Mouse (Mus musculus) NIH3T3 (cell line): ENCODE data around the gene Ptpn4.

ENCODE experiments used
- DNase-seq: peaks from one replicate; pipeline ENCODE4 v3.0.0-alpha.2; 2012; ENCODE audit warnings: low read depth

The Ptpn4 gene

DNA sequence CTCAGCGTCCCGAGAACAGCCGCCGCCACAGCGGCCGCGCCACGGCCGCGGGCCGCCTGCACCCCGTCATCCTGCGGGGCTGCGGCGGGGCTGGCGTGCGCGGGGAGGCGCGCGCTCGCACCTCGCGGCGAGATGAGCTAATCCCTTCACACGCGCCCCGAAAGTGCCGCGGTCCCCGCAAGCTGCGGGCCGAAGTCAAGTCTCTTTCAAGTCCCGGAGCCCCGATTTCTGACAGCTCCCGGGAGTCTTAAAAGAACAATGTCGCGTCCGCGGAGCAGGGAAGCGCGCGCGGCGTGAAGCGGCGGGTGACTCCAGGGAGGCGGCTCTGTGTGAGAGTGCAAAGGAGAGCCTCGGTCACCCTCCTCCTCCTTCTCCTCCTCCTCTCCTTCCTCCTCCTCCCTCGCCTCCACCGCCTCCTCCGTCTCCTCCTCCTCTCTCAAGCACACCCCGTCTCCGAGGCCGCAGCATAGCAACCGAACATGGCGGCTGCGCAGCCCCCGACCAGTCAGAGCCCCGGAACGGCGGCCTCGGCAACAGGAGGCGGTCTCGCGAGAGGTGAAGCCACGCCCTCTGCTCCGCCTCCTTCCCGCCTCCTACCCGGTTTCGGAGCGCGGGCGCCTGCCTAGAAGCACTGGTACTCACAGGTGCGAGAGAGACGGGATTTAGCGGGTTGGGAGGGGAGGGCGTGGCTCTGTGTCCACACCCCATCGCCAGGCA lies at the start of gene Ptpn4:
Gene Ptpn4 (minus strand): TSS at position 579 of the 717 bp plus-strand sequence.
- DNase-seq: peak; percentile 99

DNA sequence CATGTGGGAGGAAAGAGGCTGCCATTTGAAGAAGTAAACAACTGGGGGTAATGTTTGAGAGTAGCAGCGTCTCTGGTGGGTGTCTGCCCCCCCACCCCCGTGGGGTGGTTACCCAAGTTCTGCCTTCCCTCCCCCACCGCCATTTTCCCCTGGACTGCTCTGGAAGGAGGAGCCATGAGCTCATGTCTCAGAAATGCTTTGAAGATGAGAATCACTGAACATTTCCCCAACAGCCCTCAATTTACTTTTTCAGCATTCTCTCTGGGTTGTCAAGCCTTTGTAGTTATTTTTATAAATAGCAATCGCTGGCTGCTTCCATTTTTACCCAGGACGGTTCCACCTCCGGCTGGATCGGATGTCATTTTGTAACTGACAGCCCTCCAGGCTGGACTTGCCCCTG lies 48.9 kb upstream of the Ptpn4 start:
- DNase-seq: peak; percentile 22

DNA sequence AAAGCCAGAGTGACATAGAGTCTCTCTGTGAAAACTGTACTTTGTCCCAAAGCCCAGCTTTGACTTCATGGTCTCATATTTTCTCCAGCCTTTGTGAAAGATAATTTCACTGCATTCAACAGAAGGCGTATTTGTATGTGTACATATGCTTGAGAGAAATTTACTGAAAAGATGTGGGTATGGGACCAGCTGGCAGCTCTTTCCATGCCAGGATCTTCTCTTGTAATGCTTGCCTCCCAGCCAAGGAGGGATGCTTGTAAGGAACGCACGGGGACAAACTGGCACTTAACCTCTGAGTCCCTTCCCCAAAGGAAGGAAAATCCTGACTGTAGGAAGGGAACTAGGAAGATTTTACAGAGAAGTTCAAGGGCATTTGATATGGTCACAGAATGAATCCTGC lies 46.9 kb upstream of the Ptpn4 start:
- no peak for DNase-seq

GRCm38 (mm10) chr1:119878909-119879308 lies 41.5 kb upstream of the Ptpn4 start:
- peak; percentile 54 for DNase-seq

DNA sequence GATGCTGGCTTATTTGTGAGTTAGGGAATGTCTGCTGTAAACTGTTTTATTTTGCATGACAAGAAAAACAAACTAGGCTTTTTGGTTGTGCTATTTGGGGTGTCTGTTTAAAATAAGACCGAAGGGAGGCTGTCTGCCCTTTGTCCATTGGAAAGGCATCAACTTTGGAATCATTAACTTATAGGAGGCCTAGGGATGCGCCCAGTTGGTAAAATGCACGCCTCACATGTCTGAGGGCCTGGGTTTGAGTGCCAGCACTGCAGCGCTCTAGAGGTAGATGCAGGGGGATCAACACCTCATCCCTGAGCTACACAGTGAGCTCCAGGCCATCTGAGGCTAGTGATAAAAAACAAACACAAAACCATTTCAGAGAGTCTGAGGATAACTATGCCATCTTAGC lies 40.1 kb upstream of the Ptpn4 start:
- DNase-seq: no peak

GRCm38 (mm10) chr1:119868395-119869161 lies 31.2 kb upstream of the Ptpn4 start:
- DNase-seq: no peak

- no peak for DNase-seq
These were observed 29.9 kb upstream of the Ptpn4 start for GRCm38 (mm10) chr1:119867300-119867699.

GRCm38 (mm10) chr1:119865311-119865710 lies 27.9 kb upstream of the Ptpn4 start:
- no peak for DNase-seq

DNA sequence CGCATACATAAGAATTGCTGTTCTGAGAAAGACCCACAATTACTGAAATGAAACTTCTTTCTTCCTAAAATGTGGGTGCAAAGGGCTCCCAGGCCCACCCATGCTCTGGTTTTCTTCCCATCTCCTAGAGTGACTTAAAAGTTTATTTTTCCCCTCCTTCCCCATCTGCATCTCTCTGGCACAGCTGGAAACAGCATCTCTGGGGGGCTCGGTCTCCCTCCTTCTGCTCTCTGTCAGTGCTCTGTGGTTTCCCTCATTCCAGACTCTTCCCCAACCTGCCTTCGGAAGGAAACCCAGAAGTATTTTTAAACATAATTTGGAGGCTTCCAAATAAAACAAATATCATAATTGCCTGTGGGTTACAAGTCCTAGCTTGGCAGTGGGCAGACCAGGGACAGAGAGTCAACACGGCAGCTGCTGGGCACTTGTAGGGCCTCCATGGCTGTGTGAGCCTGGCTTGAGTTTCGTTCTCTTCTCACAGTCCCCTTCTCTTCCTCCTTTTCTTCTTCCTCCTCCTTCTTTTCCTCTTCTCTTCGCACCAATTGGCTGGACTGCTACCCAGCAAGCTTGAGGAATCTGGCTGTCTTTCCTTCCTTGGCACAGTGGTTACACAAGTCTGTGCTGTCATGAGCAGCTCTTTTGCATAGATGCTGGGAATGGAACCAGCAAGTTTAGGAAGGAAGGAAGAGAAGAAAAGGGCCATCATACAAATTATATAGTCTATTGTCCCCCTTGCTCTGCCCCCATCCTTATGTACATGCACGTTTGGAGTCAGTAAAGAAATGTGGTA lies 26.3 kb upstream of the Ptpn4 start:
- peak; percentile 23 for DNase-seq

- DNase-seq: no peak
These were observed 22.2 kb upstream of the Ptpn4 start for GRCm38 (mm10) chr1:119859566-119859965.

DNA sequence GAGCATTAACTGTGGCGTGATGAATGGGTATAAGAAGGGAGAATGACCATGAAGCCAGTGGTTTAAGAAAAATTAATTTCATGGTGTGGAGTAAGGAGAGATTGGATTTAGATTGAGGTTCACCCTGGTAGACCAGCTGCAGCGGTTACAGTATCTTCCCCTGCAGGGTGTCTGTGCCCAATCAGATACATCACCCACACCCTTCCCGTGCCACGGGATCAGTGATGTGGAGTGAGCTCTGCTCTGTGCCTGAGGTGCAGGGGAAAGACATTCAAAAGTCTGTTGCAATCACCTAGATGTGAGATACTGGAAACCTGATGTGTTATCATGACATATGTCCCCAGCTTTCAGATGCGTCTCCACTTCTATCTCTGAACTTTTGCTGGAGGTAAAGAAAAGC lies 15.6 kb upstream of the Ptpn4 start:
- no peak for DNase-seq

DNA sequence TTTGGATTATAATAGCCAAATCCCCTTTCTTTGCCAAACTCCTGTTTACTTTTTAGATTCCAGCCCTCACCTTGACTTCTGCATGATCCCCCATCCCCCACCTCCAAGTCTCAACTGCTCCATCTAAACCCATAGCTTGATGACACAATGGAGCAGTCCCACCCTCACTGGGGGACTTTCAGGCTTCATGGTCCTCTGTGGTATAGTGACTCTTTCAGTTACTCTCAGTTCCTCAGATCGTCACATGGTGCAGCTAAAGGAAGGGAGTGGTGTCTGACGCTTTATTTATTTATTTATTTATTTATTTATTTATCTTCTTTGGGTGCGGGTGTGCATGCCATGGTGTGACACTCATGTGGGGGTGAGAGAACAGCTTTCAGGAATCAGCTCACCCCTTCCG lies 14.9 kb upstream of the Ptpn4 start:
- no peak for DNase-seq

GRCm38 (mm10) chr1:119849146-119849935 lies 11.9 kb upstream of the Ptpn4 start:
- no peak for DNase-seq

DNA sequence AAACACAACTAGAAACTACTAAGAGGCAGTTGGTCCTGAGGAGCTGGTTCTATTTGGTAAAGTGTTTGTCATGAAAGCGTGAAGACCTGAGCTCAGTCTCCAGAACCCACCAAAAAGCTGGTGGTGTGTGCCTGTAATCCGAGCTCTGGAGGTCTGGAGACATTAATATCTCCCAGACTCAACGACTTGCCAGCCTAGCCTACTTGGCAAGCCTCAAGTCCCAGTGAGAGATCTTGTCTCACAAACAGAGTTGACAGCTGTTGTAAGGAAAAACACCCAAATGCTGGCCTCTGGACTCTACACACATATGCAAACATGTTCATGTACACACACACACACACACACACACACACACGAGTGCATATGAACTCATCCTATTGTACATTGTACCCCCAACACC lies 7.9 kb upstream of the Ptpn4 start:
- no peak for DNase-seq

GRCm38 (mm10) chr1:119843121-119843520 lies 5.7 kb upstream of the Ptpn4 start:
- no peak for DNase-seq

DNA sequence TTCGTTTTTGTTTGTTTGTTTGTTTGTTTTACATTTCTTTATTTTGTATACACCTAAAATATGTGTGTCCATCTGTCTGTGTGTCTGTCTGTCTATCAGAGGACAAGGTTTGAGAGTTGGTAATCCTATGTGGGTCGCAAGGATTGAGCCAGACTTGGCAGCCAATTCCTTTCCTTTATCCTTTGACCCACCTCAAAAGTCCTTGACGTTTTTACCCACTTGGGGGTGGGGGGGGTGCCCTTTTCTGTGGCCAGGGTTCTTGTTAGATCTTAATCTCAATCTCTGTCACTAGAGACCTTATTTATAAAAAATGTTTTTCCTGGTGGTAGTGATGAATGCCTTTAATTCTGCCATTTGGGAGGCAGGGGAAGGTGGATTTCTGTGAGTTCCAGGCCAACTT lies 828 bp upstream of the Ptpn4 start:
- no peak for DNase-seq

DNA sequence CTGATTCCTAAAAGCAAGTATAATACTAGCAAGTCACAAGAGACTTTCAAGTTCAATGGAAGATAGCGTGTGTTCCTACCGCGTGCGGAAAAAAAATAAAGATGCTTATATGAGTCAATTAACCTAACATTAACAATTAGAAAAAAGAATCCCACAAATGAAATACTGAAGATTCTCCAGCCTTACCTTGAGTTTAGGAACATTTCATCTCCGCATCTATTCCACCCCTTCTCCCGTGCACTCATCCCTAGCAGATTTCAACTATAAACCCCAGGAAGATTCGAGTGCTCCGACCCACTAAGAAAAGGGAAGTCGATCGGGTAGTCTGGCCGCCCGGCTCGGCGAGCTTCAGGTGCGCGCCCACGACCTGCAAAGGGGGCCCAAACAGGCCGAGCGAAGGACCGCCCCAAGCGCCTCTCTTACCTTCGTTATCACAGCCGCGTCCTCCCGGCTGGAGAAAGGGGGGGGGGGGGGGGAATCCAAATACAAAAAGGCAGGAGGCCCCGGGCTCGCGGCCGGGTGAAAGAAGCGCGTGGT lies 866 bp downstream of the Ptpn4 start:
- no peak for DNase-seq

DNA sequence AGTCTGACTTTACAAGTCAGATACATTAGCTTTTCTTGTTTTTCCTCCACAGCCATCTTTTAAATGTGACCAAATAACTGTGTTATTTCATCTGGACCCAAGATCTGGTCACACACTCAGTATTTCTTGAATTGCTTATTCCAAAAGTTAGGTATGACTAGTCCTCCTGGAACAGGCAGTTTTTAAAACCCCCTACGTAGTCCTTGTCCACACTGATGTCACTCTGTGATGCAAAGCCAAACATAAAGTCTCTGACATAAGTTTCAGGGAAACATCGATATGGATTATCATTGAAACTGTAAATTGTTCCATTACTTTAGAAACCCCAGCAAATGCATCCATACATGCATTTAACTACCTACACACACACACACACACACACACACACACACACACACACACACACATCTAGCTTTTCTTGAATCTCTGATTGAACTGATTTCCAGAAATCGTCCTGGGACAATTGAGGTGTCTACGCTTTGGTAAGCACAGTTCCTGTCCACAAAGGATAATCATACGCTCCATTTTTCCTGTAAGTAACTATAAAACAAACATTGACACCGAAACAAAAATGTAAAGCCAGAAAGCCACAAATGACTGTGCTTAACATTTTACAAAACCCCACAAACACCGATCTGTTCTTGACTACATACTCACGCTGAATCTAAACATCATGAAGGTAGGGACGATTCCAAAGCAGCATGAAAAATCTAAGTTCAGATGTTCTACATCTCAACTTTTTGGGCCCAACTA lies 1.5 kb downstream of the Ptpn4 start:
- peak; percentile 26 for DNase-seq

DNA sequence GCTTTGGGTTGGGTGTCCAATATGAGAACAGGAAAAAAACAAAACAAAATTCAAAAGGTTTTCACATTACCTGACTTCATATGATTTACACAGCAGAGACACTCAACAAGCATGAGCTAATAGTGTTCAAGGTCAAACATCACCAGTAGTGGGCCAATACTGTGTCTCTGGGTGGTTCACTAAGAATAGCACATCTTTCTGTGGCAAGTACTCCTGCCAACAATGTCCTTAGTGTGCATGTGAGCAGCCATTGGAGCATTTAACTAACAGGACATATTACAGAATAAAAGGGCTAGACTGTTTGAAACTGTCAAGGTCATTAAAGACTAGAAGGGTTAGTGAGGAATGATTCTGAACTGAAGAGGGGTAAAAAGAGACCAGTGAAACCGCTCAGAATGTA lies 9.3 kb downstream of the Ptpn4 start:
- DNase-seq: no peak

- DNase-seq: peak; percentile 76
These were observed 18.7 kb downstream of the Ptpn4 start for GRCm38 (mm10) chr1:119818704-119819103.

DNA sequence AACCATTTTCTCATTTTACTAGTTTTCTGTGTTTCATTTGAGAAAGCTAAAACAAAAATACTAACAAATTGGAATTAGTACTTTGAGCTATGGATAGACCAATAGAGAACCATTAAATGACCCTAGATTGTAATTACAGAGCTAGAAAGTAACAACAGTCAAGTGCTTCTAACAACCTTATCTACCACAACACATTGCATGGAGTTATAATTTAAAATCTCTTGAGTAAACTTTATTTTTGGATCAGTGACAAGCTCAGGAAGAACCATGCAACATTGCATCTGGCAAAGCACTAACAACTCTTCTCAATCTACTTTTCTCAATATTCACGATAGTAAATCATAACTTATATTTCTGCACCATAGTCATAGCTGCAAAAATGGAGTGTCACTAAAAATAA lies 29.7 kb downstream of the Ptpn4 start:
- no peak for DNase-seq
